Mouse (Mus musculus) heart, embryonic 13.5 days (tissue): ENCODE results near the gene Metrn. TPM values are rescaled to one million over a fixed set of nuclear protein-coding genes. Genes with fewer than 3 reads are reported as not detected.
"Not testable (repeated sequence)": the region's sequence is repeated elsewhere in the genome, so short reads cannot be mapped to it uniquely, and the experiment has no call there.

Source experiments
- ATAC-seq: fragments of 200-750 bp; cut with Nextera tagmentation; 2 replicates; pipeline ENCODE4 v1.8.0; 2017; ENCODE audit warnings: moderate TSS enrichment; ENCODE audit not compliant: insufficient number of reproducible peaks, low FRiP score, low TSS enrichment; ENCODE audit errors: extremely low read depth
- H3K27ac ChIP-seq: fragments of 300-500 bp; sonication (generic); replicated peaks from 2 replicates; pipeline ENCODE4 v1.5.1; 2015; ENCODE audit warnings: moderate library complexity, mild to moderate bottlenecking, inconsistent platforms
- H3K27me3 ChIP-seq: fragments of 300-500 bp; sonication (generic); replicated peaks from 2 replicates; pipeline ENCODE4 v1.6.1; 2015; ENCODE audit warnings: mild to moderate bottlenecking, inconsistent platforms
- H3K36me3 ChIP-seq: fragments of 300-500 bp; sonication (generic); 2 replicates; pipeline ENCODE4 v1.6.1; 2015; ENCODE audit warnings: mild to moderate bottlenecking, inconsistent platforms
- H3K4me1 ChIP-seq: fragments of 300-500 bp; sonication (generic); 2 replicates; pipeline ENCODE4 v1.6.1; 2015; ENCODE audit warnings: inconsistent platforms
- H3K4me2 ChIP-seq: fragments of 300-500 bp; sonication (generic); 2 replicates; pipeline ENCODE4 v1.6.1; 2015; ENCODE audit warnings: inconsistent platforms, mild to moderate bottlenecking, moderate library complexity
- H3K4me3 ChIP-seq: fragments of 300-500 bp; sonication (generic); 2 replicates; pipeline ENCODE4 v1.5.1; 2015; ENCODE audit warnings: moderate library complexity, mild to moderate bottlenecking, inconsistent platforms
- H3K9ac ChIP-seq: fragments of 300-500 bp; sonication (generic); 2 replicates; pipeline ENCODE4 v1.6.1; 2015; ENCODE audit warnings: inconsistent platforms, mild to moderate bottlenecking, moderate library complexity
- H3K9me3 ChIP-seq: fragments of 300-500 bp; sonication (generic); 2 replicates; pipeline ENCODE4 v1.6.1; 2016; ENCODE audit warnings: inconsistent platforms
- WGBS: fragments of 180-500 bp; shearing (Covaris S2); methylation state at CpG from one replicate; pipeline ENCODE4 v1.1.7; 2015; ENCODE audit warnings: mixed read lengths; 5-methylcytosine and 5-hydroxymethylcytosine counted together
- polyA plus RNA-seq: library from polyadenylated mRNA; unstranded; fragments of >200 nt; fragmentation: Nextera tagmentation; extraction: Ambion mirVana; gene quantifications from 2 replicates; pipeline ENCODE4 v1.2.1, GENCODE M21; 2015

Metrn gene
- polyA plus RNA-seq, 1 experiment from 2014 or later: 28.9 TPM

- no peak overlapping the region for H3K27ac ChIP-seq
- H3K27me3 ChIP-seq: peaks cover 88% of the 10 kb centered on the region
- no peak overlapping the region; the same call in 1 of the 2 replicates for H3K9ac ChIP-seq
- no peaks in the 10 kb centered on the region for H3K36me3 ChIP-seq
- 6% methylated on average over 46 of the region's 46 CpGs for WGBS
- peak overlapping the region; percentile 28; the same call in 1 of the 2 replicates for H3K4me2 ChIP-seq
- H3K4me3 ChIP-seq: peak overlapping the region; percentile 20
- H3K9me3 ChIP-seq: no peaks in the 10 kb centered on the region
- ATAC-seq: no peak
- H3K4me1 ChIP-seq: peaks cover 7% of the 10 kb centered on the region
These were observed 22.2 kb upstream of the Metrn start for GRCm38 (mm10) chr17:25818851-25819780.

GRCm38 (mm10) chr17:25817662-25818061, 20.7 kb upstream of the Metrn start:
- 62% methylated on average over 11 of the region's 11 CpGs for WGBS
- peaks cover 98% of the 10 kb centered on the region for H3K27me3 ChIP-seq

DNA sequence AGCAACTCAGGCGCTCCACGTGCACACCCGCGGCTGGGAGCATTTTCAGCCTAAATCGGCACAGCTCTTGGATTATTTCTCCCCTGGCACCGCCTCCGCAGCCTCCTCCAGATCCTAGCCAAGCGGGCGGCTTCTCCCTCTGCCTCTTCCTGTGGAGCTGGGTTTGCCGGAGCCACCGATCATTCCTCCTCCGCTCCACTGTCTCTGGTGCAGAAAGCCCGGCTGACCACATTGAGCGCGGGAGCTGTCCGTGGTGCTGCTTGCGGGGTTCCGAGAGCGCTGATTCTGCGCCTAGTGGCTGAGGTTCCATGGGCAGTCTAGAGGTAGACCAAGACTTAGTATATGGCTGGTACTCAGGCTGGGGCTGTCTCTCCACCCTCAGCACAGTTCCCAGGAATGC, 16.5 kb upstream of the Metrn start:
- under 1% methylated on average over 20 of the region's 20 CpGs for WGBS
- H3K4me1 ChIP-seq: peaks cover 18% of the 10 kb centered on the region
- no peaks in the 10 kb centered on the region for H3K36me3 ChIP-seq
- H3K27ac ChIP-seq: no peak overlapping the region
- H3K9me3 ChIP-seq: no peaks in the 10 kb centered on the region
- ATAC-seq: no peak
- no peak overlapping the region for H3K9ac ChIP-seq
- peaks cover 98% of the 10 kb centered on the region for H3K27me3 ChIP-seq
- H3K4me3 ChIP-seq: no peak overlapping the region
- H3K4me2 ChIP-seq: no peak overlapping the region

More at GRCm38 (mm10) chr17:25817662-25818061, 20.7 kb upstream of the Metrn start:
- no peak overlapping the region for H3K4me2 ChIP-seq
- H3K9me3 ChIP-seq: no peaks in the 10 kb centered on the region
- H3K4me3 ChIP-seq: no peak overlapping the region
- H3K36me3 ChIP-seq: no peaks in the 10 kb centered on the region
- no peak overlapping the region for H3K9ac ChIP-seq
- H3K27ac ChIP-seq: no peak overlapping the region
- no peak for ATAC-seq
- H3K4me1 ChIP-seq: peaks cover 5% of the 10 kb centered on the region

DNA sequence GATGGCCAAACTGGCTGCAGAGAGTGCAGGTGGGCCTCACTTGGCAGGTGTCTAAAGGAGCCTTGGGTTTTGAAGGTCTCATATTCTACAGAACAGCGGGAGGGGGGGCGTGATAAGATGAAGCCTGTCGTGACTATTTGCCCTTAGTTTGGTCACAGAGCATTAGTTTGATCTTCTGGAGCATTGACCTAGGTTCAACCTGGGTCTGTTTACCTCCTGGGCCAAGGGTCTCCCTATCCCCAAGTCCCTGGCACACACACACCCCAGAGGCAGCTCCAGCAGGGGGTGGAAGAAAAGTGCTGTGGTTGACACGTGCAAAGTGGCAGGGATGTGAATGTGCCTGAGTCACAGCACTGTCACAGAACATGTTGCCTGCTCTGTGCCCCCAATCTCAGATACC, 14.0 kb upstream of the Metrn start:
- ATAC-seq: no peak
- H3K36me3 ChIP-seq: no peaks in the 10 kb centered on the region
- no peaks in the 10 kb centered on the region for H3K9me3 ChIP-seq
- H3K27ac ChIP-seq: no peak overlapping the region
- H3K4me3 ChIP-seq: no peak overlapping the region
- H3K27me3 ChIP-seq: peaks cover 86% of the 10 kb centered on the region
- no peak overlapping the region for H3K4me2 ChIP-seq
- WGBS: 55% methylated on average over 4 of the region's 4 CpGs
- H3K9ac ChIP-seq: no peak overlapping the region
- H3K4me1 ChIP-seq: peaks cover 20% of the 10 kb centered on the region

GRCm38 (mm10) chr17:25809606-25810340, 12.8 kb upstream of the Metrn start:
- Histone ChIP-seq H3K9me3 (no peaks in the 10 kb centered on the region), H3K4me2 (peak overlapping the region; percentile 99), H3K27me3 (peaks cover 79% of the 10 kb centered on the region), H3K4me1 (peaks cover 20% of the 10 kb centered on the region), H3K36me3 (no peaks in the 10 kb centered on the region), H3K27ac (no peak overlapping the region), H3K4me3 (peak overlapping the region; percentile 72), H3K9ac (peak overlapping the region; percentile 72)
- ATAC-seq: no peak
- WGBS: 14% methylated on average over 24 of the region's 25 CpGs

DNA sequence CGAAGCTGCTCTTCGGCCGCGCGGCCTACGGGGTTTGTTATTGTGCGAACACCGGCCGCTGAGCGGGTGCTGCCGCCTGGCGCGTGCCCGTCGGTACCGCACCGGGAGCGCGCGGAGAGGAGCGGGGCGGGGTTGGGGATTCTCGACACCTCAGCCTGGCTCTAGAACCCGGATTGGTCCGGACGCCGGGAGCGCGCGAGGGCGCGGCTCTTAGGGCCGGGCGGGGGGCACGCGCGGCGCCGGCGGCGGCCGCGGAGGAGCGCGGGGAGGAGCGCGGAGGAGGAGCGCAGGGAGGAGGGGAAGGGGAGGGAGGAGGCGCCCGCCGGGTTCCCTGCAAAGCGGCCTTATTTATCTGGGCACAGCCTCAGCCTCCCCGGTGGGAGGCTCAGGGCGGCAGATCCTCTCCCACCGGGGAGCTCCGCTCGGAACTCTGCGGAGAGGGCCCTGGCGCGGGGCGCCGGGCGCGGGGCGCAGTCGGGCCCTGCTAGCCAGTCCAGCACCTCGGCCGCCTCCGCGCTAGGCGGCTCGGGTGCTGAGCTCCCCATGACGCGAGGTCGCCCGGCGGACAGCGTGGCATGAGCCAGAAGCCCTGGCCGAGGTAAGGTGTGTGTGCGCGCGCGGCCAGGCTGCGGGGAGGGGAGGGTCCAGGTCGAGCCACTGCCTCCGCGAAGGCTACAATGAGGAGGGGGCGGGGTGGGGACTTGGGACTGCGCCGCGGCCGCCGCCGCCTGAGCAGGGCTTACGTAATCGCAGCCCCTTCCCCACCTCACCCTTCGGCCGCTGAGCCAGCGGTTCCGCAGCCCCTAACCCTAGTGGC, 12.1 kb upstream of the Metrn start, which contains the start of gene Fbxl16:
Gene Fbxl16, plus strand, starts transcription at position 297 of the 817 bp plus-strand sequence.
- Histone ChIP-seq H3K27me3 (peaks cover 72% of the 10 kb centered on the region), H3K9ac (peak within 1 kb of the TSS; percentile 72), H3K36me3 (no peaks in the 10 kb centered on the region), H3K27ac (no peak within 1 kb of the TSS), H3K9me3 (no peaks in the 10 kb centered on the region), H3K4me2 (peak within 1 kb of the TSS; percentile 99), H3K4me1 (peaks cover 20% of the 10 kb centered on the region), H3K4me3 (peak within 1 kb of the TSS; percentile 72)
- WGBS: under 1% methylated on average over 88 of the region's 100 CpGs
- ATAC-seq: peak; percentile 61; the same call in 1 of the 2 replicates

DNA sequence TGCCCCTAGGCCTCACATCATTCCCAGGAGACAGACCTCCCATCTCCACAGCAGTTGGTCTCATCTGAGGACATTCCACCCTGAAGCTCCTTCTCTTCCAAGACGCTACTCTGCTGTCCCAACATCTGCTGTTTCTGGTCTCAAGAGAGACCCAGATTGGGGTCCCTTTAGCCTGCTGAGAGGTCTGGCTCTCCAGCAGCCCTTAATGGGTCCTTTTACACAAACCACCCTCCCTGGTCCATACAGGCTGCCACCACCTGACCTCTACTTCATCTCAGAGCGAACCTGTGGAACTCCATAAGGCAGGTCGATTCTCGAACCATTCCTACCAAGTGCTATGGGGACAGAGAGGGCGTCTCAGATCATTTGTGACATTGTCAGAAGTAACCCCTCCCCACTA, 11.1 kb upstream of the Metrn start:
- no peak overlapping the region; the same call in 1 of the 2 replicates for H3K9ac ChIP-seq
- no peak for ATAC-seq
- no peaks in the 10 kb centered on the region for H3K9me3 ChIP-seq
- WGBS: 33% methylated on average over 5 of the region's 5 CpGs
- H3K27me3 ChIP-seq: peaks cover 68% of the 10 kb centered on the region
- no peaks in the 10 kb centered on the region for H3K36me3 ChIP-seq
- H3K4me1 ChIP-seq: peaks cover 21% of the 10 kb centered on the region
- peak overlapping the region; percentile 99 for H3K4me2 ChIP-seq
- H3K27ac ChIP-seq: no peak overlapping the region
- peak overlapping the region; percentile 72 for H3K4me3 ChIP-seq

DNA sequence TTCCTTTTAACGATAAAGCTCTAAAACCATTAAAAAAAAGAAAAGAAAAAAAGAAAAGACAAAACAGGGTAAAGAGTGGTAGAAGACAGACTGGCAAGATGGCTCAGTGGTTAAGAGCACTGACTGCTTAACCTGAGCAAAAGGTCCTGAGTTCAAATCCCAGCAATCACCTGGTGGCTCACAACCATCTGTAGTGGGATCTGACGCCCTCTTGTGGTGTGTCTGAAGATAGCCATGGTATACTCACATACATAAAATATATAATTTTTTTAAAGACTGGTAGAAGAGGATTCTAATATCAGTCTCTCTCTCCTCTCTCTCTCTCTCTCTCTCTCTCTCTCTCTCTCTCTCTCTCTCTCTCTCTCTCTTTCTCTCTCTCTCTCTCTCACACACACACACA, 10.5 kb upstream of the Metrn start:
- 57% methylated on average over 2 of the region's 2 CpGs for WGBS
- ATAC-seq, H3K27ac ChIP-seq, H3K9me3 ChIP-seq, H3K9ac ChIP-seq, H3K4me2 ChIP-seq, H3K36me3 ChIP-seq, H3K4me3 ChIP-seq: not testable (repeated sequence)
- H3K4me1 ChIP-seq: peaks cover 25% of the 10 kb centered on the region
- peaks cover 63% of the 10 kb centered on the region for H3K27me3 ChIP-seq

- Histone ChIP-seq H3K9ac (no peak overlapping the region), H3K4me3 (no peak overlapping the region), H3K27me3 (peaks cover 58% of the 10 kb centered on the region), H3K4me2 (no peak overlapping the region), H3K9me3 (no peaks in the 10 kb centered on the region), H3K27ac (no peak overlapping the region), H3K36me3 (no peaks in the 10 kb centered on the region), H3K4me1 (peaks cover 30% of the 10 kb centered on the region)
- no peak for ATAC-seq
- WGBS: 82% methylated on average over 4 of the region's 4 CpGs
These were observed 9.6 kb upstream of the Metrn start for GRCm38 (mm10) chr17:25806507-25806906.

DNA sequence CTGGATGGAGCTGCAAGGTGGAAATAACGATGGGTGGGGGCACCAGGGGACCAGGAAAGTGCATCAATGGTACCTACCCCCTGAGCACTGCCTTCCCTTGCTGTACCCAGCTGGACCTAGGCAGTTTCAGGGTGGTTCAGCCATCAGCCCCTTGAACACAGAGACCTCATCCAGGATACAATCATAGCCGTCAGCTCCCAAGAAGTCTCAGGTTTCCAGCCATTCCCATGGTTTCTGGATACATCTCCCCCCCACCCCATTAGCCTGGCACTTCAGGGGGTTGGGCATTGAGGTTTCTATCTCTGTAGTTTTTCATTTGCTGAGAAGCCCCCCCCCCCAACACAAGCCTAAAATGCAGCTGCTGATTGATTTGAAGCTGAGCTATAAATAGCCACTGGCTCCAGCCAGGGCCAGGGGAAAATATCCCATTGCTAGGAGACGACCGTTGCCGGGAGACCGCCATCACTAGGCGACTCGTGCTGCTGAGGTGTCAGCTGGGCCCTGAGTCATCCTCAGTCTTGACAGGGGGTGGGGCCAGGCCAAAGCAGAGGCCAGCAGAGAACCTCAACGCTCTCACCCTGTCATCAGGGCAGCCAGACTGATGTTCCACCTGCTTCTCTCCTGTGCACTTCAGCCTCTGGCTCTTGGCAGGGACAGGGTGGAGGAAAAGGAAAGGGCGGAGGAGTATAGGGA, 6.0 kb upstream of the Metrn start:
- Histone ChIP-seq H3K9ac (peak overlapping the region; percentile 50), H3K27me3 (peaks cover 23% of the 10 kb centered on the region), H3K27ac (peak overlapping the region; percentile 61), H3K36me3 (no peaks in the 10 kb centered on the region), H3K9me3 (no peaks in the 10 kb centered on the region), H3K4me3 (no peak overlapping the region), H3K4me2 (peak overlapping the region; percentile 45), H3K4me1 (peaks cover 15% of the 10 kb centered on the region)
- peak; percentile 75; the same call in 1 of the 2 replicates for ATAC-seq
- WGBS: 7% methylated on average over 10 of the region's 10 CpGs
